ENCODE assay signal across 18 mouse cellular contexts in genomic region chr12:80794935-80795785, GRCm38 (mm10). TPM values are rescaled to one million over a fixed set of nuclear protein-coding genes. Genes with fewer than 3 reads are reported as not detected.
DNase-seq lines count a peak whose midpoint lies in the region; ATAC-seq and TF ChIP-seq lines count a peak whose summit lies in the region.
"Had no signal": no experiment of that assay in that cellular context is flagged by ENCODE, and none has a peak within 500 bp of the region (broad histone marks: within the 10 kb centered on the region; RNA-seq: fewer than 3 reads in every experiment).

No protein-coding gene starts in this region.

- intact Hi-C loops in heart, adult 2 months (cut with DNase I): loop anchor here (5.0 kb wide), 1 partner anchor 72 kb away; no protein-coding TSS in a partner anchor

- no peak overlapping the region for H3K4me2 ChIP-seq in stomach, postnatal 0 days (replicated peaks; ENCODE audit: low read depth)
- H3K4me2 ChIP-seq: forebrain, embryonic 15.5 days; hindbrain, embryonic 13.5 days; neural tube, embryonic 15.5 days had no signal

- no peak for TF ChIP-seq EP300 in heart, adult 2 months (IDR thresholded peaks at IDR 0.05; ENCODE audit: insufficient read depth, low read depth, low read length)
- TF ChIP-seq EP300 in stomach, postnatal 0 days (optimal IDR thresholded peaks at IDR 0.05): no peak

- peaks cover 46% of the 10 kb centered on the region for H3K36me3 ChIP-seq in heart, adult 2 months (ENCODE audit: control insufficient read depth, insufficient read depth, low read length)
- no peaks in the 10 kb centered on the region for H3K36me3 ChIP-seq in liver, adult 2 months (ENCODE audit: control insufficient read depth, insufficient read depth, low read length)
- no peaks in the 10 kb centered on the region for H3K36me3 ChIP-seq in stomach, postnatal 0 days (ENCODE audit: control insufficient read depth, insufficient read depth, low read length)
- H3K36me3 ChIP-seq: forebrain, embryonic 15.5 days; hindbrain, embryonic 13.5 days; neural tube, embryonic 15.5 days had no signal

- no peak for TF ChIP-seq POLR2A in heart, adult 2 months (IDR thresholded peaks at IDR 0.05; ENCODE audit: insufficient read depth, low read depth, low read length)
- no peak for TF ChIP-seq POLR2A in liver, adult 2 months (IDR thresholded peaks at IDR 0.05; ENCODE audit: extremely low read depth, insufficient read depth, low read length)
- no peak for TF ChIP-seq POLR2A in cortical plate, adult 2 months (IDR thresholded peaks at IDR 0.05; ENCODE audit: extremely low read depth, insufficient read depth, low read length)

- DNase-seq in heart, adult 2 months: no peak
- DNase-seq in heart, adult 8-10 months (ENCODE audit: low spot score): no peak
- no peak for DNase-seq in liver, adult 2 months (ENCODE audit: extremely low read depth, low read depth, low spot score)
- DNase-seq in liver: no peak
- peak; percentile 57 for DNase-seq in thymus, postnatal 0 days (ENCODE audit: low spot score)
- DNase-seq in stomach, postnatal 0 days (ENCODE audit: low spot score): no peak
- DNase-seq: cerebellum, adult 11-12 months; gastrocnemius, postnatal 14 days; kidney, adult 11 months; lung, postnatal 4 days; retina, postnatal 1 day had no signal

- no peak for ATAC-seq in monocyte, adult 5-6 weeks (replicated peaks; ENCODE audit: insufficient number of reproducible peaks, low FRiP score, low TSS enrichment, poor library complexity, severe bottlenecking)
- no peak for ATAC-seq in stomach, postnatal 0 days (ENCODE audit: low FRiP score, low TSS enrichment)
- ATAC-seq: forebrain, embryonic 15.5 days; midbrain, embryonic 16.5 days had no signal

- H3K4me3 ChIP-seq in heart, adult 2 months: no peak overlapping the region
- H3K4me3 ChIP-seq in liver, adult 2 months (ENCODE audit: insufficient read depth, low read depth, low read length): no peak overlapping the region
- H3K4me3 ChIP-seq in cortical plate, adult 2 months (ENCODE audit: insufficient read depth, low read length): no peak overlapping the region
- H3K4me3 ChIP-seq in stomach, postnatal 0 days (ENCODE audit: low read depth, low read length): no peak overlapping the region
- H3K4me3 ChIP-seq: forebrain, embryonic 15.5 days; hindbrain, embryonic 13.5 days; neural tube, embryonic 15.5 days had no signal

- peaks cover 3% of the 10 kb centered on the region; the same call in 1 of the 2 replicates for H3K79me2 ChIP-seq in heart, adult 2 months (replicated peaks; ENCODE audit: control insufficient read depth, insufficient read depth, low read length)
- peaks cover 23% of the 10 kb centered on the region for H3K79me2 ChIP-seq in liver, adult 2 months (ENCODE audit: control insufficient read depth, insufficient read depth, low read length)

- no peaks in the 10 kb centered on the region for H3K9me3 ChIP-seq in stomach, postnatal 0 days (ENCODE audit: control insufficient read depth, low read length)
- H3K9me3 ChIP-seq: forebrain, embryonic 15.5 days; hindbrain, embryonic 13.5 days; neural tube, embryonic 15.5 days had no signal

- no peak overlapping the region for H3K9ac ChIP-seq in heart, adult 2 months (ENCODE audit: low read depth, low read length)
- H3K9ac ChIP-seq in liver, adult 2 months (ENCODE audit: low read depth, low read length): no peak overlapping the region; the same call in 1 of the 2 replicates
- H3K9ac ChIP-seq in stomach, postnatal 0 days (ENCODE audit: low read length): no peak overlapping the region
- H3K9ac ChIP-seq: forebrain, embryonic 15.5 days; hindbrain, embryonic 13.5 days; liver, embryonic 14.5 days; neural tube, embryonic 15.5 days had no signal

- peaks cover 22% of the 10 kb centered on the region for H3K4me1 ChIP-seq in heart, adult 2 months (ENCODE audit: control insufficient read depth, insufficient read depth, low read length)
- H3K4me1 ChIP-seq in liver, adult 2 months (ENCODE audit: control insufficient read depth, insufficient read depth, low read length): peaks cover 30% of the 10 kb centered on the region
- H3K4me1 ChIP-seq in cortical plate, adult 2 months (ENCODE audit: control insufficient read depth, insufficient read depth, low read length): peaks cover 14% of the 10 kb centered on the region
- no peaks in the 10 kb centered on the region for H3K4me1 ChIP-seq in stomach, postnatal 0 days (replicated peaks; ENCODE audit: control insufficient read depth, insufficient read depth)

- 24% methylated on average over 2 of the region's 2 CpGs for WGBS in heart, adult 2 months
- 59% methylated on average over 2 of the region's 2 CpGs for WGBS in liver, adult 2 months
- 57% methylated on average over 2 of the region's 2 CpGs for WGBS in stomach, postnatal 0 days

- H3K27ac ChIP-seq in heart, adult 2 months: peak overlapping the region; percentile 73
- H3K27ac ChIP-seq in liver, adult 2 months (replicated peaks; ENCODE audit: insufficient read depth, low read depth, low read length): peak overlapping the region; percentile 43; the same call in 1 of the 2 replicates
- 0 out of 2 replicates have a peak overlapping the region, but pooled peaks have one; percentile 5 for H3K27ac ChIP-seq in cortical plate, adult 2 months (ENCODE audit: insufficient read depth, low read length)
- H3K27ac ChIP-seq in stomach, postnatal 0 days (replicated peaks): no peak overlapping the region
- H3K27ac ChIP-seq: forebrain, embryonic 15.5 days; hindbrain, embryonic 13.5 days; liver, embryonic 14.5 days; neural tube, embryonic 15.5 days had no signal

- TF ChIP-seq CTCF in heart, adult 2 months (IDR thresholded peaks at IDR 0.05): no peak
- no peak for TF ChIP-seq CTCF in liver, adult 2 months (IDR thresholded peaks at IDR 0.05; ENCODE audit: low read depth, low read length)
- TF ChIP-seq CTCF in cortical plate, adult 2 months (IDR thresholded peaks at IDR 0.05; ENCODE audit: extremely low read depth, insufficient read depth, low read length): no peak
- TF ChIP-seq CTCF in stomach, postnatal 0 days (IDR thresholded peaks at IDR 0.05; ENCODE audit: low read depth): no peak

- no peaks in the 10 kb centered on the region for H3K27me3 ChIP-seq in heart, adult 2 months (ENCODE audit: control insufficient read depth, insufficient read depth, low read length)
- no peaks in the 10 kb centered on the region for H3K27me3 ChIP-seq in liver, adult 2 months (ENCODE audit: control insufficient read depth, insufficient read depth, low read length)
- no peaks in the 10 kb centered on the region for H3K27me3 ChIP-seq in stomach, postnatal 0 days (ENCODE audit: control insufficient read depth, insufficient read depth, low read length)
- H3K27me3 ChIP-seq: forebrain, embryonic 15.5 days; hindbrain, embryonic 13.5 days; neural tube, embryonic 15.5 days had no signal

RNA-seq across cellular contexts. Expression of gene Susd6, which starts 4.8 kb away (rescaled TPM):
- 10 to 100 TPM; 67.4 to 78.6 TPM for total RNA-seq in heart, adult 2 months (2021)
- 50.1 and 75.8 TPM in 2 replicates for polyA plus RNA-seq in heart, adult 2 months (2012; rRNA removed)
- total RNA-seq in heart, adult 8-10 months (2022): 10 to 100 TPM; 70.6 to 75.8 (median 73.7) TPM
- 20.1 and 27.5 TPM in 2 replicates for total RNA-seq in liver, adult 2 months (2014; rRNA removed)
- polyA plus RNA-seq in liver, adult 2 months (2012; rRNA removed): 21.8 and 22.3 TPM in 2 replicates
- 24.8 and 26.4 TPM in 2 replicates for polyA plus RNA-seq in cortical plate, adult 2 months (2012; rRNA removed)
- 21.0 and 21.1 TPM in 2 replicates for polyA plus RNA-seq in thymus, postnatal 0 days (2015; fragmentation: Nextera tagmentation; extraction: Ambion mirVana)
- 49.0 to 81.1 TPM (median 52.5 TPM) in 3 replicates for total RNA-seq in monocyte, adult 5-6 weeks (2017)
- 12.3 and 12.9 TPM in 2 replicates for polyA plus RNA-seq in stomach, postnatal 0 days (2015; fragmentation: Nextera tagmentation; extraction: Ambion mirVana)

RNA-seq across cellular contexts. Expression of gene Ccdc177, which starts 34.7 kb away (rescaled TPM):
- total RNA-seq in heart, adult 2 months (2021): under 1 TPM in 1 of 2 experiments, not detected in 1; 0.05 TPM
- polyA plus RNA-seq in heart, adult 2 months (2012; rRNA removed): not detected in 2 replicates
- under 1 TPM in 1 of 4 experiments, not detected in 3; 0.08 TPM for total RNA-seq in heart, adult 8-10 months (2022)
- not detected in 2 replicates for total RNA-seq in liver, adult 2 months (2014; rRNA removed)
- not detected in 2 replicates for polyA plus RNA-seq in liver, adult 2 months (2012; rRNA removed)
- polyA plus RNA-seq in cortical plate, adult 2 months (2012; rRNA removed): 5.6 and 7.5 TPM in 2 replicates
- polyA plus RNA-seq in thymus, postnatal 0 days (2015; fragmentation: Nextera tagmentation; extraction: Ambion mirVana): 0.03 TPM in 1 of 2 replicates, not detected in the other
- total RNA-seq in monocyte, adult 5-6 weeks (2017): not detected in 3 replicates
- 0.06 and 0.07 TPM in 2 replicates for polyA plus RNA-seq in stomach, postnatal 0 days (2015; fragmentation: Nextera tagmentation; extraction: Ambion mirVana)
- polyA plus RNA-seq: liver, embryonic 14.5 days had no signal
